Mouse (Mus musculus) heart, embryonic 13.5 days (tissue): ENCODE results near the gene Cyb561a3. TPM values are rescaled to one million over a fixed set of nuclear protein-coding genes. Genes with fewer than 3 reads are reported as not detected.
"Not testable (repeated sequence)": the region's sequence is repeated elsewhere in the genome, so short reads cannot be mapped to it uniquely, and the experiment has no call there.

ENCODE experiments used
- ATAC-seq: fragments of 200-750 bp; cut with Nextera tagmentation; 2 replicates; pipeline ENCODE4 v1.8.0; 2017; ENCODE audit warnings: moderate TSS enrichment; ENCODE audit not compliant: insufficient number of reproducible peaks, low FRiP score, low TSS enrichment; ENCODE audit errors: extremely low read depth
- H3K27ac ChIP-seq: fragments of 300-500 bp; sonication (generic); replicated peaks from 2 replicates; pipeline ENCODE4 v1.5.1; 2015; ENCODE audit warnings: moderate library complexity, mild to moderate bottlenecking, inconsistent platforms
- H3K27me3 ChIP-seq: fragments of 300-500 bp; sonication (generic); replicated peaks from 2 replicates; pipeline ENCODE4 v1.6.1; 2015; ENCODE audit warnings: mild to moderate bottlenecking, inconsistent platforms
- H3K36me3 ChIP-seq: fragments of 300-500 bp; sonication (generic); 2 replicates; pipeline ENCODE4 v1.6.1; 2015; ENCODE audit warnings: mild to moderate bottlenecking, inconsistent platforms
- H3K4me1 ChIP-seq: fragments of 300-500 bp; sonication (generic); 2 replicates; pipeline ENCODE4 v1.6.1; 2015; ENCODE audit warnings: inconsistent platforms
- H3K4me2 ChIP-seq: fragments of 300-500 bp; sonication (generic); 2 replicates; pipeline ENCODE4 v1.6.1; 2015; ENCODE audit warnings: inconsistent platforms, mild to moderate bottlenecking, moderate library complexity
- H3K4me3 ChIP-seq: fragments of 300-500 bp; sonication (generic); 2 replicates; pipeline ENCODE4 v1.5.1; 2015; ENCODE audit warnings: moderate library complexity, mild to moderate bottlenecking, inconsistent platforms
- H3K9ac ChIP-seq: fragments of 300-500 bp; sonication (generic); 2 replicates; pipeline ENCODE4 v1.6.1; 2015; ENCODE audit warnings: inconsistent platforms, mild to moderate bottlenecking, moderate library complexity
- H3K9me3 ChIP-seq: fragments of 300-500 bp; sonication (generic); 2 replicates; pipeline ENCODE4 v1.6.1; 2016; ENCODE audit warnings: inconsistent platforms
- WGBS: fragments of 180-500 bp; shearing (Covaris S2); methylation state at CpG from one replicate; pipeline ENCODE4 v1.1.7; 2015; ENCODE audit warnings: mixed read lengths; 5-methylcytosine and 5-hydroxymethylcytosine counted together
- polyA plus RNA-seq: library from polyadenylated mRNA; unstranded; fragments of >200 nt; fragmentation: Nextera tagmentation; extraction: Ambion mirVana; gene quantifications from 2 replicates; pipeline ENCODE4 v1.2.1, GENCODE M21; 2015

Gene Cyb561a3
- polyA plus RNA-seq, result 10.9 and 12.3 TPM in 2 replicates

DNA sequence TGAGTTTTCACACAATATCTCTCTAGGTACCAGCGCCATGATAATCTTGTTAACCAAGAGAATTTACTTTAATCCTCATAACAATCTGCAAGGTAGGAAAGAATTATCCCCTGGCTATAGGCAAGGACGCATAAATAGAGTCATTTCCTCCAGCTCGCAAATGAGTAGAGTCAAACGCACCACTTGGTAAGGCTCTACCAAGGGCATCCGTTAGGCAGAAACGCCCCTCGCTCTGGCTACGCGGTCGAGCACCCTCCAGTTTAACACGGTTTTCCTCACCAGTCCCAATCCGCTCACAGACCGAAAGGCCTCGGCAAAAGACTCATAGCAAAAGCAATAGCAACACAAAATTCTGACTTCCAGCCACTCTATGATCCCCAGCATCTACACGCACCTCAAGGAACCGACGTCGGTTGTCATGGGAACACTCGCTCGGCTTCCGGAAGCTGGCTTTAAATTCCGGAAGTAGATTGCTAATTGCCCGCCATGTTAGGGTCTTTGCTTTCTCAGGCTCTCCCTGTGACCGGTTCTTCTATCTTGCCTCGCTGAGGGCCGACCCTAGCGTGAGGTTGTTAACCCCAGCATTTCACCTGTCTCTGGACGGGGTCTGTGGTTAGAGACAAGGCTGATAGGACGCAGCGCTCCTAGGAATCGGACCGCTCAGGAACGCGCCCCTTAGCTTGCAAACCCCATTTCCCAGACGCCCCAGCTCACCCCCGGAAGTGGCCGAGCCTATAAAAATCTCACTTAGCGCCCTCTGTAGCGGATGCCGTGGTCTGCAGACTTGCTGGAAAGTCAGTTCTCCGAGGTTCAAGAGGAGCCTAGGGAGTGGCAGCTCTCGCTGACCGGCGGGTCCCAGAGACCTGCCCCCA, at the start of gene Cyb561a3, which contains the start of gene Tmem138:
Gene Cyb561a3 (plus strand): TSS at position 483 of the 872 bp plus-strand sequence.
Gene Tmem138 (minus strand): TSS at position 673 of the 872 bp plus-strand sequence.
- Histone ChIP-seq H3K36me3 (peaks cover 41% of the 10 kb centered on the region), H3K4me2 (peak within 1 kb of the TSS; percentile 84), H3K27ac (peak within 1 kb of the TSS; percentile 89), H3K4me1 (peaks cover 25% of the 10 kb centered on the region), H3K9ac (peak within 1 kb of the TSS; percentile 88), H3K4me3 (peak within 1 kb of the TSS; percentile 61), H3K9me3 (no peaks in the 10 kb centered on the region), H3K27me3 (no peaks in the 10 kb centered on the region)
- ATAC-seq, result peak; percentile 88
- under 1% methylated on average over 44 of the region's 44 CpGs for WGBS

DNA sequence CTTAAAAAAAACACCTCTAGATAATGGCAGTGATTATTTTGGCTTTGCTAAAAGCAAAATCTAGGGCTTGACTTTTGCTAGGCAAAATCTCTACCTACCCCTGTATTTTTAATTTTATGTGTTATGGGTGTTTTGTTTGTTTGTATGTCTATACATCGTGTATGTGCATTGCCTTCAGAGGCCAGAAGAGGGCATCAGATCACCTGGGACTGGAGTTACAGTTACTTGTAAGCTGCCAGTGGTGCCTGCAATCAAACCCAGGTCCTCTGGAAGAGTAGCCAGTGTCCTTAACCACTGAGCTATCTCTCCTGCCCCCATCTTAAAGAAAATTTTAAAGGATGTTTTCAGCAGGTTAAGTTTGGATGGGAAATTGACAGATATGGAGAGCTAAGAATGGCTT, 46.9 kb upstream of the Cyb561a3 start:
- Histone ChIP-seq H3K9ac (no peak overlapping the region), H3K27ac (no peak overlapping the region), H3K4me3 (no peak overlapping the region), H3K9me3 (no peaks in the 10 kb centered on the region), H3K4me2 (no peak overlapping the region), H3K4me1 (peaks cover 20% of the 10 kb centered on the region), H3K27me3 (no peaks in the 10 kb centered on the region), H3K36me3 (peaks cover 75% of the 10 kb centered on the region)
- ATAC-seq, result no peak
- WGBS, result 97% methylated on average over 1 of the region's 1 CpGs

DNA sequence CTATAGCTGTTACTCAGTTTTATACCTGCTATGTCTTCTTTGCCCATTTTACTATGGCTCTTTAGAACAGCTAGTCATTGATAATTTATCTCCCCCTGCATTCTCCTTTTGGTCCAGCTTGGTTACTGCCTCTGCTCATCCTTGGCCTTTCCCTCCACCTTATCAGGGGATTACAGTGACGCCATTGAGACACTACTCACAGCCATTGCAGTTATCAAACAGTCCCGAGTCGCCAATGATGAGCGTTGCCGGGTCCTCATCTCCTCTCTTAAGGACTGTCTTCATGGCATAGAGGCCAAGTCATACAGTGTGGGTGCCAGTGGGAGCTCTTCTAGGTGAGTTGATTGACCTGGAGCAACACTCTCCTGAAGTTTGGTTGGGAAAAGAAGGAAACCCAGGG, 37.5 kb upstream of the Cyb561a3 start:
- H3K27me3 ChIP-seq, result no peaks in the 10 kb centered on the region
- peaks cover 94% of the 10 kb centered on the region for H3K36me3 ChIP-seq
- 74% methylated on average over 5 of the region's 5 CpGs for WGBS
- no peak overlapping the region for H3K9ac ChIP-seq
- H3K4me2 ChIP-seq, result no peak overlapping the region
- no peak for ATAC-seq
- no peak overlapping the region for H3K4me3 ChIP-seq
- no peaks in the 10 kb centered on the region for H3K4me1 ChIP-seq
- no peaks in the 10 kb centered on the region for H3K9me3 ChIP-seq
- H3K27ac ChIP-seq, result no peak overlapping the region

- peaks cover 25% of the 10 kb centered on the region for H3K36me3 ChIP-seq
- 1% methylated on average over 43 of the region's 43 CpGs for WGBS
- H3K4me2 ChIP-seq, result peak within 1 kb of the TSS; percentile 82
- H3K9ac ChIP-seq, result peak within 1 kb of the TSS; percentile 85
- H3K27ac ChIP-seq, result peak within 1 kb of the TSS; percentile 83
- H3K9me3 ChIP-seq, result no peaks in the 10 kb centered on the region
- H3K4me1 ChIP-seq, result peaks cover 19% of the 10 kb centered on the region
- peak; percentile 85 for ATAC-seq
- H3K4me3 ChIP-seq, result peak within 1 kb of the TSS; percentile 69
- no peaks in the 10 kb centered on the region for H3K27me3 ChIP-seq
These were observed 21.1 kb upstream of the Cyb561a3 start, which contains the start of gene Tmem216 for GRCm38 (mm10) chr19:10555624-10556510. Tmem216 (minus strand) TSS chr19:10556238.

DNA sequence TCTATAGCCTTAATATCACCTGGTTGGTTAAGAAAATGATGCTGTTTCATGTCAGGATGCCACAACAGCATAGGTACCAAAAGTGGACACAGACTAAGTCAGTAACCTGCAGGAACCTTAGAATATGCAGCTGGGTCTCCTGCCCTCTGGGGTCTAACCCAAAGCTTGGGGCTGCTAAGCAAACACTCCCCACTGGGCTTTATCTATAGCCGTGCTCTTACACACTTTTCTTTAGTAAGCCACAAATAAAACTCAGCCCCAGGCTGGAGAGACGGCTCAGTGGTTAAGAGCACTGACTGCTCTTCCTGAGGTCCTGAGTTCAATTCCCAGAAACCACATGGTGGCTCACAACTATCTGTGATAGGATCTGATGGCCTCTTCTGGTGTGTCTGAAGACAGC, 20.0 kb upstream of the Cyb561a3 start:
- Histone ChIP-seq H3K9ac (no peak overlapping the region), H3K4me3 (no peak overlapping the region), H3K4me2 (no peak overlapping the region), H3K9me3 (no peaks in the 10 kb centered on the region), H3K27me3 (no peaks in the 10 kb centered on the region), H3K27ac (no peak overlapping the region), H3K36me3 (peaks cover 13% of the 10 kb centered on the region), H3K4me1 (peaks cover 31% of the 10 kb centered on the region)
- WGBS, result 58% methylated on average over 2 of the region's 2 CpGs
- no peak for ATAC-seq

DNA sequence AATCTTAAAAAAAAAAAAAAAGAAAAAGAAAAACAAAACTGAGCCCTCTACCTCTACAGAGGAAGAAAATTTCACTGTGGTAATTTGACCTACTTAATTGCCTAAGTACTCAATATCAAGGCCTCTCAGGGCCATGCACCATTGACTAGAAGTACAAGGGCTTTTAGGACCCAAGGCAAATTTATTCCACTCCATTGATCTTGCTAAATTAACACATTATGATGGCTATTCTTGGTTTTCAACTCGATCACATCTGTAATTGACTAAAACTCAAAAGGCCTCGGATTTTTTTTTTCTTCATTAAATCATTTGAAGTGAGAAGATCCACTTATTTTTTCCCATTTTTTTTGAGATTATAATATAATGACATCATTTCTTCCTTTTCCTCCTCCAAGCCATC, 19.5 kb upstream of the Cyb561a3 start:
- H3K27ac ChIP-seq, result no peak overlapping the region
- no peak overlapping the region for H3K9ac ChIP-seq
- H3K4me1 ChIP-seq, result peaks cover 35% of the 10 kb centered on the region
- ATAC-seq, result no peak
- H3K27me3 ChIP-seq, result no peaks in the 10 kb centered on the region
- H3K36me3 ChIP-seq, result peaks cover 9% of the 10 kb centered on the region
- no peaks in the 10 kb centered on the region for H3K9me3 ChIP-seq
- H3K4me3 ChIP-seq, result no peak overlapping the region
- 71% methylated on average over 2 of the region's 2 CpGs for WGBS
- H3K4me2 ChIP-seq, result no peak overlapping the region

DNA sequence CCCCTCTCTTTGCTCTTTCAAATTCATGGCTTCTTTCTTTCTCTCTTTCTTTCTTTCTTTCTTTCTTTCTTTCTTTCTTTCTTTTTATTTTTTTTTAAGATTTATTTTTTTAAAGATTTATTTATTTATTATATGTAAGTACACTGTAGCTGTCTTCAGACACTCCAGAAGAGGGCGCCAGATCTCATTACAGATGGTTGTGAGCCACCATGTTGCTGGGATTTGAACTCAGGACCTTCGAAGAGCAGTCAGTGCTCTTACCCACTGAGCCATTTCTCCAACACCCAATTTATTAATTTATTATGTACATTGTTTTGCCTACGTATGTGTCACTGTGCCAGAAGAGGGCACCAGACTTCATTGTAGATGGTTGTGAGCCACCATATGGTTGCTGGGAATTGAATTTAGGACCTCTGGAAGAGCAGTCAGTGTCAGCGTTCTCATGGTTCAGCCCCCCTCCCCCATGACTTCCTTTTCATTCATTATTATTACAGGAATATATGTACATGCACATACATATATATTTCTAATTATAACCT, 19.1 kb upstream of the Cyb561a3 start:
- not testable (repeated sequence) for H3K4me3 ChIP-seq, H3K9me3 ChIP-seq, H3K4me2 ChIP-seq, H3K9ac ChIP-seq, H3K36me3 ChIP-seq, ATAC-seq, H3K27ac ChIP-seq, H3K27me3 ChIP-seq
- 70% methylated on average over 4 of the region's 4 CpGs for WGBS
- H3K4me1 ChIP-seq, result peaks cover 37% of the 10 kb centered on the region

- Histone ChIP-seq H3K27ac (no peak overlapping the region), H3K9ac (no peak overlapping the region), H3K4me1 (peaks cover 31% of the 10 kb centered on the region), H3K36me3 (no peaks in the 10 kb centered on the region), H3K4me3 (no peak overlapping the region), H3K4me2 (no peak overlapping the region), H3K27me3 (no peaks in the 10 kb centered on the region), H3K9me3 (no peaks in the 10 kb centered on the region)
- 30% methylated on average over 5 of the region's 5 CpGs for WGBS
- ATAC-seq, result no peak
These were observed 16.9 kb upstream of the Cyb561a3 start for GRCm38 (mm10) chr19:10560108-10560507.

DNA sequence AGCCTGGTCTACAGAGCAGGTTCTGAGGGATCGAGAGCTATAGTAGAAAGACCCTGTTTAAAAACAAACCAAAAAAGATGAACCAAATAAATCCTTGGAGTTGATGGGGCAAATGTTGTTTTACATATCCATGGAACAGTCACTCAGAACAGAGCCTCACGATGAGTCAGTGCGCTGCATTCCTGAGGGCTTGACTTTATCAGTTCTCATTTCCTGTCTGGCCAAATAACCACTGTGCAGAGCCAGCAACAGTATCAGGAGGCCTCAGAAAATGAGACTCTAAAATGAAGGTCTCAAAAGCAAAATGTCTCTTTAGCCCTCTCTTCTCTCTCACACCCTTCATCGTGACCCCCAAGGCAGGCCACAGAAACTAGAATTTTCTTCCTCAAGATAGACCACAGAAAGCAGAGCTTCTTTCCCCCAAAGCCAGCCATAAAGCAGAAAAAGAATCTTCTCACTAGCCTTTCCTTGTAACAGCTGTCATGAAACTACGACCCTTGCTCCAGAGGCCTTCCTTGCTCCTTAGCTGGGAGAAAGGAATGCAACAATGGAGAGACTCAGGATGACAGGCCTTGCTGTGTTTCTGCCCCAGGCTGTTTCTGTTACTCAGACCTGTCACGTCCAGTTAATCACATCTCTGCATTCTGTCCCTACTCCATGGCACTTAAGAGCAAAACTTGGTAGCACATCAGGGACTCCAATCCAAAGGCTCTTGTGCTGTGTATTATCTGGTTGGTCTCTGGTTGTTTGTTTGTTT, 15.2 kb upstream of the Cyb561a3 start:
- Histone ChIP-seq H3K9me3 (no peaks in the 10 kb centered on the region), H3K4me3 (no peak overlapping the region), H3K27me3 (no peaks in the 10 kb centered on the region), H3K4me1 (peaks cover 21% of the 10 kb centered on the region), H3K4me2 (no peak overlapping the region), H3K9ac (peak overlapping the region; percentile 42), H3K27ac (peak overlapping the region; percentile 93), H3K36me3 (no peaks in the 10 kb centered on the region)
- WGBS, result 33% methylated on average over 6 of the region's 6 CpGs
- ATAC-seq, result peak; percentile 68; the same call in 1 of the 2 replicates

DNA sequence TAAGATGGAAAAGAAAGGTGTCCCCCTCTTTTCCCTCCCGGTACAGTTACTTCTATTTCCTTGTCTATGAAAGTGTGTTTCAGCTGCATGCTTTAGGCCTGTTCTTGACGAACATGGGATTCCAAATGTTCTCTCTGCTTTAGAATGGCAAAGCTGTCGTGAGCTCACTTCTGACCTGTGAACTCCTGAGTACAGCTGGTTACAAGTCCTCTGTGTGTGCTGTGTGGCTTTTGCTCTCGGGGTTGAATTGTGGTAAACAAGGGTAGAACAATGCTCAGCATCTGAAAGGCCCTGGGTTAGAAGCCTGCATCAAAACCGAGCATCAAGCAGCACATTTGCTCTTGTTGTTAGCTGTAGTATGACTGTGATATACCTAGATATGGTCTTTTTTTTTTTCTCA, 14.6 kb upstream of the Cyb561a3 start:
- H3K27me3 ChIP-seq, result no peaks in the 10 kb centered on the region
- H3K9me3 ChIP-seq, result peaks cover 1% of the 10 kb centered on the region; the same call in 1 of the 2 replicates
- ATAC-seq, result no peak
- peaks cover under 1% of the 10 kb centered on the region; the same call in 1 of the 2 replicates for H3K36me3 ChIP-seq
- H3K9ac ChIP-seq, result peak overlapping the region; percentile 42; the same call in 1 of the 2 replicates
- 60% methylated on average over 5 of the region's 5 CpGs for WGBS
- H3K27ac ChIP-seq, result peak overlapping the region; percentile 93
- H3K4me3 ChIP-seq, result no peak overlapping the region
- peaks cover 18% of the 10 kb centered on the region for H3K4me1 ChIP-seq
- H3K4me2 ChIP-seq, result no peak overlapping the region
